Mouse (Mus musculus): Measurements from ENCODE around the gene Zfp651. TPM values are rescaled to one million over a fixed set of nuclear protein-coding genes. Genes with fewer than 3 reads are reported as not detected.

Zfp651 gene
- polyA plus RNA-seq (2016; fragmentation: Nextera tagmentation; extraction: Ambion mirVana), result 5.3 and 6.4 TPM in 2 replicates

- DNase-seq (ENCODE audit: low spot score), result peak; percentile 85
- peak within 1 kb of the TSS; percentile 97 for H3K27ac ChIP-seq (replicated peaks)
- peaks cover 56% of the 10 kb centered on the region for H3K36me3 ChIP-seq (replicated peaks)
- no peaks in the 10 kb centered on the region for H3K9me3 ChIP-seq
- H3K4me1 ChIP-seq, result peaks cover 57% of the 10 kb centered on the region
- no peaks in the 10 kb centered on the region for H3K27me3 ChIP-seq (replicated peaks; ENCODE audit: low read depth, poor library complexity, severe bottlenecking)
- peak within 1 kb of the TSS; percentile 82 for H3K4me3 ChIP-seq
- under 1% methylated on average over 97 of the region's 97 CpGs for WGBS
Observed at GRCm38 (mm10) chr9:121759091-121760081, at the start of gene Zfp651. Gene Zfp651, plus strand, starts transcription at chr9:121759330.

GRCm38 (mm10) chr9:121709898-121710583 is 49.1 kb upstream of the Zfp651 start, which contains the start of gene Ss18l2:
Gene Ss18l2, plus strand, starts transcription at chr9:121710329.
- H3K4me1 ChIP-seq, result peaks cover 31% of the 10 kb centered on the region
- peak within 1 kb of the TSS; percentile 96 for H3K4me3 ChIP-seq
- H3K9me3 ChIP-seq, result no peaks in the 10 kb centered on the region
- peak; percentile 99 for DNase-seq (ENCODE audit: low spot score)
- peak within 1 kb of the TSS; percentile 90 for H3K27ac ChIP-seq (replicated peaks)
- WGBS, result 6% methylated on average over 37 of the region's 37 CpGs
- peaks cover 22% of the 10 kb centered on the region for H3K36me3 ChIP-seq (replicated peaks)
- H3K27me3 ChIP-seq (replicated peaks; ENCODE audit: low read depth, poor library complexity, severe bottlenecking), result no peaks in the 10 kb centered on the region

GRCm38 (mm10) chr9:121710584-121710975 is 48.5 kb upstream of the Zfp651 start:
- Histone ChIP-seq H3K27me3 (replicated peaks; ENCODE audit: low read depth, poor library complexity, severe bottlenecking) (no peaks in the 10 kb centered on the region), H3K27ac (replicated peaks) (peak overlapping the region; percentile 90), H3K9me3 (no peaks in the 10 kb centered on the region), H3K36me3 (replicated peaks) (peaks cover 22% of the 10 kb centered on the region), H3K4me1 (peaks cover 26% of the 10 kb centered on the region), H3K4me3 (peak overlapping the region; percentile 96)
- WGBS, result under 1% methylated on average over 18 of the region's 18 CpGs
- DNase-seq (ENCODE audit: low spot score), result no peak

GRCm38 (mm10) chr9:121717048-121717447 is 42.1 kb upstream of the Zfp651 start:
- H3K27me3 ChIP-seq (replicated peaks; ENCODE audit: low read depth, poor library complexity, severe bottlenecking), result no peaks in the 10 kb centered on the region
- H3K27ac ChIP-seq (replicated peaks), result no peak overlapping the region
- 87% methylated on average over 2 of the region's 2 CpGs for WGBS
- H3K9me3 ChIP-seq, result 0 out of 2 replicates have a peak, but pooled peaks cover 2% of the 10 kb centered on the region
- H3K4me3 ChIP-seq, result no peak overlapping the region
- no peak for DNase-seq (ENCODE audit: low spot score)
- peaks cover 21% of the 10 kb centered on the region for H3K4me1 ChIP-seq
- H3K36me3 ChIP-seq (replicated peaks), result peaks cover 24% of the 10 kb centered on the region

- DNase-seq (ENCODE audit: low spot score), result no peak
- Histone ChIP-seq H3K4me3 (peak overlapping the region; percentile 75), H3K36me3 (replicated peaks) (peaks cover 12% of the 10 kb centered on the region), H3K27me3 (replicated peaks; ENCODE audit: low read depth, poor library complexity, severe bottlenecking) (no peaks in the 10 kb centered on the region), H3K9me3 (0 out of 2 replicates have a peak, but pooled peaks cover 2% of the 10 kb centered on the region), H3K27ac (replicated peaks) (peak overlapping the region; percentile 94), H3K4me1 (peaks cover 18% of the 10 kb centered on the region)
- WGBS, result 66% methylated on average over 15 of the region's 15 CpGs
Observed at GRCm38 (mm10) chr9:121718070-121718705, 40.9 kb upstream of the Zfp651 start.

- Histone ChIP-seq H3K4me3 (peak within 1 kb of the TSS; percentile 75), H3K36me3 (replicated peaks) (peaks cover 6% of the 10 kb centered on the region; the same call in 1 of the 2 replicates), H3K4me1 (peaks cover 18% of the 10 kb centered on the region), H3K9me3 (0 out of 2 replicates have a peak, but pooled peaks cover 2% of the 10 kb centered on the region), H3K27me3 (replicated peaks; ENCODE audit: low read depth, poor library complexity, severe bottlenecking) (no peaks in the 10 kb centered on the region), H3K27ac (replicated peaks) (peak within 1 kb of the TSS; percentile 94)
- WGBS, result under 1% methylated on average over 61 of the region's 61 CpGs
- peak; percentile 99 for DNase-seq (ENCODE audit: low spot score)
Observed at GRCm38 (mm10) chr9:121718792-121719318, 40.3 kb upstream of the Zfp651 start, which contains the start of gene Nktr. Gene Nktr, plus strand, starts transcription at chr9:121719169.

- Histone ChIP-seq H3K4me1 (peaks cover 18% of the 10 kb centered on the region), H3K27me3 (replicated peaks; ENCODE audit: low read depth, poor library complexity, severe bottlenecking) (no peaks in the 10 kb centered on the region), H3K27ac (replicated peaks) (peak overlapping the region; percentile 94), H3K36me3 (replicated peaks) (peaks cover 4% of the 10 kb centered on the region), H3K9me3 (0 out of 2 replicates have a peak, but pooled peaks cover 2% of the 10 kb centered on the region), H3K4me3 (peak overlapping the region; percentile 75)
- peak; percentile 59 for DNase-seq (ENCODE audit: low spot score)
- WGBS, result under 1% methylated on average over 87 of the region's 87 CpGs
Observed at GRCm38 (mm10) chr9:121719347-121720331, 39.5 kb upstream of the Zfp651 start.

GRCm38 (mm10) chr9:121740490-121740889 is 18.6 kb upstream of the Zfp651 start:
- H3K4me3 ChIP-seq, result no peak overlapping the region
- peaks cover 79% of the 10 kb centered on the region for H3K36me3 ChIP-seq (replicated peaks)
- DNase-seq (ENCODE audit: low spot score), result no peak

GRCm38 (mm10) chr9:121741168-121741567 is 18.0 kb upstream of the Zfp651 start:
- no peak overlapping the region for H3K4me3 ChIP-seq
- 93% methylated on average over 3 of the region's 3 CpGs for WGBS
- no peaks in the 10 kb centered on the region for H3K4me1 ChIP-seq
- H3K9me3 ChIP-seq, result no peaks in the 10 kb centered on the region
- H3K27me3 ChIP-seq (replicated peaks; ENCODE audit: low read depth, poor library complexity, severe bottlenecking), result no peaks in the 10 kb centered on the region
- H3K27ac ChIP-seq (replicated peaks), result no peak overlapping the region
- H3K36me3 ChIP-seq (replicated peaks), result peaks cover 79% of the 10 kb centered on the region
- no peak for DNase-seq (ENCODE audit: low spot score)

More at GRCm38 (mm10) chr9:121740490-121740889, 18.6 kb upstream of the Zfp651 start:
- H3K4me1 ChIP-seq, result no peaks in the 10 kb centered on the region
- no peak overlapping the region for H3K27ac ChIP-seq (replicated peaks)
- no peaks in the 10 kb centered on the region for H3K27me3 ChIP-seq (replicated peaks; ENCODE audit: low read depth, poor library complexity, severe bottlenecking)
- 92% methylated on average over 6 of the region's 6 CpGs for WGBS
- no peaks in the 10 kb centered on the region for H3K9me3 ChIP-seq

GRCm38 (mm10) chr9:121744051-121744450 is 15.1 kb upstream of the Zfp651 start:
- 91% methylated on average over 8 of the region's 8 CpGs for WGBS
- no peaks in the 10 kb centered on the region for H3K4me1 ChIP-seq
- peaks cover 96% of the 10 kb centered on the region for H3K36me3 ChIP-seq (replicated peaks)
- no peaks in the 10 kb centered on the region for H3K27me3 ChIP-seq (replicated peaks; ENCODE audit: low read depth, poor library complexity, severe bottlenecking)
- H3K4me3 ChIP-seq, result no peak overlapping the region
- no peaks in the 10 kb centered on the region for H3K9me3 ChIP-seq
- no peak for DNase-seq (ENCODE audit: low spot score)
- H3K27ac ChIP-seq (replicated peaks), result no peak overlapping the region

GRCm38 (mm10) chr9:121752774-121753173 is 6.4 kb upstream of the Zfp651 start:
- 95% methylated on average over 9 of the region's 9 CpGs for WGBS
- H3K36me3 ChIP-seq (replicated peaks), result peaks cover 93% of the 10 kb centered on the region

More at GRCm38 (mm10) chr9:121752774-121753173, 6.4 kb upstream of the Zfp651 start:
- Histone ChIP-seq H3K9me3 (no peaks in the 10 kb centered on the region), H3K4me3 (no peak overlapping the region), H3K4me1 (peaks cover 5% of the 10 kb centered on the region), H3K27ac (replicated peaks) (no peak overlapping the region), H3K27me3 (replicated peaks; ENCODE audit: low read depth, poor library complexity, severe bottlenecking) (no peaks in the 10 kb centered on the region)
- DNase-seq (ENCODE audit: low spot score), result no peak

Measured in embryonic facial prominence, embryonic 10.5 days (tissue).